ENCODE assay signal across 11 mouse cellular contexts in the genomic region with DNA sequence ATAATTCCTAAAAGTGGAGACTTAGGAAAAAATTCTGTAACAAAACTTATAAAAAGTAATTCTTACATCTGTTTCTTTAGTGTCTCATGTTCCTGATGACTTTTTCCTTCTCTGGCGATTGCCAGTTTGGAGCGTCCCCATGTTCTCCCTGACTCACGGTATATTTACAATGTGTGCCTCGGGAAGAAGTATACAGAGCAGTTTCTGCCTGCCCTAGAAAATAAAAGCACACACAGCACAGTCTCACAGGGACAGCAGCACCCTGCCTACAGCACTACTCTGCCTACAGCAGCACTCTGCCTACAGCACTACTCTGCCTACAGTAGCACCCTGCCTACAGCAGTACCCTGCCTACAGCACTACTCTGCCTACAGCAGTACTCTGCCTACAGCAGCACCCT. TPM values are rescaled to one million over a fixed set of nuclear protein-coding genes. Genes with fewer than 3 reads are reported as not detected.
"Had no signal": no experiment of that assay in that cellular context is flagged by ENCODE, and none has a peak within 500 bp of the region (broad histone marks: within the 10 kb centered on the region; RNA-seq: fewer than 3 reads in every experiment).

No protein-coding gene starts in this region.

- DNase-seq: kidney, adult 8-10 months; kidney, postnatal 25 days; lung, adult 18-20 months; spleen, adult 18-20 months; thymus, adult 2 months; thymus, postnatal 36 days had no signal

- ATAC-seq: inflammation-experienced regulatory T-cells, adult 6 months; intestine, postnatal 0 days; midbrain, embryonic 16.5 days had no signal

RNA-seq across cellular contexts. Expression of gene Bmpr1b, which starts 4.8 kb away (rescaled TPM):
- total RNA-seq: liver, adult 2 months; megakaryocyte-erythroid progenitor cell, adult 5-6 weeks had no signal
- polyA plus RNA-seq: inflammation-experienced regulatory T-cells, adult 6 months; liver, adult 2 months had no signal
